Comparison of ENCODE assay signal across 25 mouse cellular contexts in the genomic region with DNA sequence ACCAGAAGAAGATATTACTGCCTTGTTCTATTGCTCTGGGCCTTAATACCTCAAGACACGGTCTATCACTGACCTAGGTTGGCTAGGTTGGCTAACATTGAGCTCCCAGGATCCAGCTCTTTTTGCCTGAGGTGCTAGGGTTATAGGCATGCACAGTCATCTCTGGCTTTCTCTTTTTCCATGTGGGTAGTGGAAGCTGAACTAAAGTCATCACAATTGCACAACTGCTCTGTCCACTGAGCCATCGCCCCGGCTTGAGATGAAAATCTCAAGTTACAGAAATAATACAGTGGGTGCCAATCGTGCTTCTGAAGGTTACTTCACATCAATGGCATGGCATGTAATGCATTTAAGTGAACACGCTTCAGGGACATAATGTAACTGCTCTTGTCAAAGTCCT.
DNase-seq lines count a peak whose midpoint lies in the region; ATAC-seq and TF ChIP-seq lines count a peak whose summit lies in the region.
"Had no signal": no experiment of that assay in that cellular context is flagged by ENCODE, and none has a peak within 500 bp of the region (broad histone marks: within the 10 kb centered on the region; RNA-seq: fewer than 3 reads in every experiment).

No protein-coding gene starts in this region.

- no peak overlapping the region for H3K9ac ChIP-seq in intestine, postnatal 0 days (ENCODE audit: low read depth, low read length)
- H3K9ac ChIP-seq: embryonic facial prominence, embryonic 12.5 days; embryonic facial prominence, embryonic 15.5 days; forebrain, embryonic 12.5 days; forebrain, embryonic 15.5 days; hindbrain, embryonic 12.5 days; hindbrain, embryonic 15.5 days; intestine, embryonic 15.5 days had no signal

- no peaks in the 10 kb centered on the region for H3K36me3 ChIP-seq in intestine, postnatal 0 days (ENCODE audit: control insufficient read depth, insufficient read depth)
- H3K36me3 ChIP-seq: embryonic facial prominence, embryonic 12.5 days; embryonic facial prominence, embryonic 15.5 days; forebrain, embryonic 12.5 days; forebrain, embryonic 15.5 days; heart, embryonic 10.5 days; hindbrain, embryonic 12.5 days; hindbrain, embryonic 15.5 days; intestine, embryonic 15.5 days had no signal

- no peak for ATAC-seq in inflammation-experienced regulatory T-cells, adult 6 months
- ATAC-seq in intestine, postnatal 0 days = no peak
- ATAC-seq: activated CD4-positive, CD25-positive, alpha-beta regulatory T cell, adult 4 months; CD4-positive, CD25-positive, alpha-beta regulatory T cell, adult 4 months; forebrain, embryonic 15.5 days; intestine, embryonic 15.5 days had no signal

- no peak for TF ChIP-seq CTCF in intestine, postnatal 0 days (IDR thresholded peaks at IDR 0.05; ENCODE audit: low read depth)

- H3K4me2 ChIP-seq in intestine, postnatal 0 days (replicated peaks; ENCODE audit: low read depth) = no peak overlapping the region
- H3K4me2 ChIP-seq: embryonic facial prominence, embryonic 12.5 days; embryonic facial prominence, embryonic 15.5 days; forebrain, embryonic 12.5 days; forebrain, embryonic 15.5 days; hindbrain, embryonic 12.5 days; hindbrain, embryonic 15.5 days; intestine, embryonic 15.5 days had no signal

- peak; percentile 3 for DNase-seq in gastrocnemius, postnatal 25 days
- DNase-seq in gastrocnemius, adult 18-20 months (ENCODE audit: low spot score) = no peak
- DNase-seq in 416B (ENCODE audit: low read depth) = peak; percentile 31
- DNase-seq in fat pad, adult 2 months (ENCODE audit: extremely low read depth, low read depth, low spot score) = peak; percentile 42
- DNase-seq: adrenal gland, adult 8-10 months; adrenal gland, postnatal 25 days; B cell, adult 2 months; cerebellum, adult 18-20 months; cerebellum, adult 9-10 months; cerebellum, postnatal 14 days; gastrocnemius, postnatal 10 days; heart, adult 2 months; kidney, adult 18-20 months had no signal

- H3K9me3 ChIP-seq in intestine, postnatal 0 days (ENCODE audit: control insufficient read depth) = no peaks in the 10 kb centered on the region
- H3K9me3 ChIP-seq: embryonic facial prominence, embryonic 12.5 days; embryonic facial prominence, embryonic 15.5 days; forebrain, embryonic 12.5 days; forebrain, embryonic 15.5 days; heart, embryonic 10.5 days; hindbrain, embryonic 12.5 days; hindbrain, embryonic 15.5 days; intestine, embryonic 15.5 days had no signal

- no peak overlapping the region for H3K4me3 ChIP-seq in intestine, postnatal 0 days (ENCODE audit: low read depth, low read length)
- H3K4me3 ChIP-seq: embryonic facial prominence, embryonic 12.5 days; embryonic facial prominence, embryonic 15.5 days; forebrain, embryonic 12.5 days; forebrain, embryonic 15.5 days; heart, adult 2 months; heart, embryonic 10.5 days; hindbrain, embryonic 12.5 days; hindbrain, embryonic 15.5 days; intestine, embryonic 15.5 days had no signal

- WGBS in intestine, postnatal 0 days = 88% methylated on average over 5 of the region's 5 CpGs

- no peaks in the 10 kb centered on the region for H3K27me3 ChIP-seq in intestine, postnatal 0 days (replicated peaks; ENCODE audit: control insufficient read depth, insufficient read depth, low read length)
- H3K27me3 ChIP-seq: embryonic facial prominence, embryonic 12.5 days; embryonic facial prominence, embryonic 15.5 days; forebrain, embryonic 15.5 days; hindbrain, embryonic 12.5 days; hindbrain, embryonic 15.5 days; intestine, embryonic 15.5 days had no signal

- H3K27ac ChIP-seq in intestine, postnatal 0 days (ENCODE audit: low read depth, low read length) = no peak overlapping the region
- H3K27ac ChIP-seq: embryonic facial prominence, embryonic 12.5 days; embryonic facial prominence, embryonic 15.5 days; forebrain, embryonic 12.5 days; forebrain, embryonic 15.5 days; heart, adult 2 months; heart, embryonic 10.5 days; hindbrain, embryonic 12.5 days; hindbrain, embryonic 15.5 days; intestine, embryonic 15.5 days had no signal

- H3K4me1 ChIP-seq in intestine, postnatal 0 days (replicated peaks; ENCODE audit: control insufficient read depth, insufficient read depth, low read length) = no peaks in the 10 kb centered on the region; the same call in 1 of the 2 replicates
- H3K4me1 ChIP-seq: forebrain, embryonic 12.5 days; hindbrain, embryonic 15.5 days had no signal
